Mouse (Mus musculus) CH12.LX (cell line): ENCODE results near the gene Cdc34.

Experiments used
- CHD1 ChIP-seq: IDR thresholded peaks from 2 replicates; pipeline ENCODE4 v1.6.1; 2012; ENCODE audit warnings: low read depth, low read length, improper control_type of control experiment, inconsistent platforms
- CTCF ChIP-seq, 2 experiments: IDR thresholded peaks in 1 of 2; conservative IDR thresholded peaks in 1 of 2; 2 replicates each; pipeline ENCODE4 v1.5.1; 2011 to 2012; ENCODE audit warnings: low read depth in 2 of 2, low read length in 2 of 2, improper control_type of control experiment in 1 of 2, inconsistent platforms in 1 of 2, mild to moderate bottlenecking in 1 of 2, moderate library complexity in 1 of 2
- E2F4 ChIP-seq: IDR thresholded peaks from 2 replicates; pipeline ENCODE4 v1.6.1; 2011; ENCODE audit warnings: low read depth, low read length, improper control_type of control experiment; ENCODE audit not compliant: insufficient replicate concordance
- EP300 ChIP-seq: IDR thresholded peaks from 2 replicates; pipeline ENCODE4 v1.6.1; 2011; ENCODE audit warnings: low read length, improper control_type of control experiment
- ETS1 ChIP-seq: conservative IDR thresholded peaks from 2 replicates; pipeline ENCODE4 v1.6.1; 2012; ENCODE audit warnings: low read depth, mild to moderate bottlenecking, inconsistent platforms, low read length, improper control_type of control experiment, moderate library complexity
- GABPA ChIP-seq: IDR thresholded peaks from 2 replicates; pipeline ENCODE4 v1.6.1; 2012; ENCODE audit warnings: low read depth, low read length, improper control_type of control experiment, inconsistent platforms; ENCODE audit not compliant: insufficient replicate concordance
- IRF4 ChIP-seq: IDR thresholded peaks from 2 replicates; pipeline ENCODE4 v1.6.1; 2014; ENCODE audit warnings: low read depth, mild to moderate bottlenecking, inconsistent platforms, low read length, improper control_type of control experiment
- JUN ChIP-seq: IDR thresholded peaks from 2 replicates; pipeline ENCODE4 v1.6.1; 2011; ENCODE audit warnings: low read depth, mild to moderate bottlenecking, low read length, improper control_type of control experiment, moderate library complexity; ENCODE audit not compliant: insufficient read depth
- JUND ChIP-seq: conservative IDR thresholded peaks from 2 replicates; pipeline ENCODE4 v1.6.1; 2011; ENCODE audit warnings: low read depth, low read length, improper control_type of control experiment
- MAFK ChIP-seq: IDR thresholded peaks from 2 replicates; pipeline ENCODE4 v1.6.1; 2011; ENCODE audit warnings: low read length, improper control_type of control experiment; ENCODE audit not compliant: insufficient replicate concordance
- MAX ChIP-seq: IDR thresholded peaks from 2 replicates; pipeline ENCODE4 v1.6.1; 2011; ENCODE audit warnings: low read length, improper control_type of control experiment
- NELFE ChIP-seq: IDR thresholded peaks from 2 replicates; pipeline ENCODE4 v1.6.1; 2011; ENCODE audit warnings: low read depth, low read length, improper control_type of control experiment
- POLR2A ChIP-seq: IDR thresholded peaks from 2 replicates; pipeline ENCODE4 v1.6.1; 2011; ENCODE audit warnings: low read depth, mild to moderate bottlenecking, improper control_type of control experiment, low read length
- TCF12 ChIP-seq: IDR thresholded peaks from 2 replicates; pipeline ENCODE4 v1.6.1; 2014; ENCODE audit warnings: low read depth, mild to moderate bottlenecking, inconsistent platforms, low read length, improper control_type of control experiment

- TF ChIP-seq CTCF (conservative IDR thresholded peaks at IDR 0.05 in 1 of 2, IDR thresholded peaks at IDR 0.05 in 1 of 2; ENCODE audit: low read depth in 2 of 2, low read length in 2 of 2) (peak; percentile 81 to 93), JUND (0 out of 2 replicates have a peak, but pooled peaks have one; percentile 19), IRF4 (no peak; the same call in 1 of the 2 replicates), CHD1 (no peak), POLR2A (peak; percentile 77), E2F4 (no peak), MAFK (no peak), ETS1 (no peak), EP300 (no peak), NELFE (no peak), GABPA (peak; percentile 5; the same call in 1 of the 2 replicates), JUN (no peak), MAX (no peak), TCF12 (peak; percentile 88)
Observed at GRCm38 (mm10) chr10:79668771-79669575, 13.0 kb upstream of the Cdc34 start, which contains the start of gene Tpgs1.
